Mouse (Mus musculus): Measurements from ENCODE around the gene H2-D1.

DNA sequence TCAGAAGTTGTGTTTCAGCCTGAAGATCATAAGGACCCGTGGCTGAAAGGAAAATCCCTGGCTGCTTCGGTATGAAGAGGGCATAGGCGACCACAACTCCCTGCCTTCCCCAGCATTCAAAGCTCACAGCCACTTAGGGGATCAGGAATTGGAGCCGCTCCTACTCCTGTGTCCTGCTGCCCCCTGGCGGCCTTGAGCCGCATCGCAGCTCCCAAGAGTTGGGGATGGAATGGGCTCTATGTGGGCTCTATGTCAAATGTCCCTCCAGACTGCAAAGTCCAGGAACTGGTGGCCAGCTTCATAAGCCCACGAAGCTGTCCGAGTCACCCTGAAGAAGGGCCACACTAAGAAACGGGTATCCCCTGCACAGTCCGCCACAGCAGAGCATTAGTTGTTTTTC is 12.2 kb downstream of the H2-D1 start:
- TF ChIP-seq CTCF (IDR thresholded peaks at IDR 0.05), result peak; percentile 97
- TF ChIP-seq EP300 (IDR thresholded peaks at IDR 0.05), result no peak
